Mouse (Mus musculus) erythroblast, embryonic 14.5 days (primary cell): ENCODE data around the gene Dzip1l. TPM values are rescaled to one million over a fixed set of nuclear protein-coding genes. Genes with fewer than 3 reads are reported as not detected.

Experiments
- H3K27me3 ChIP-seq: 2 replicates; pipeline ENCODE4 v1.6.1; 2012; ENCODE audit warnings: inconsistent platforms; ENCODE audit not compliant: control insufficient read depth
- H3K36me3 ChIP-seq: 2 replicates; pipeline ENCODE4 v1.6.1; 2012; ENCODE audit warnings: mild to moderate bottlenecking, inconsistent platforms; ENCODE audit not compliant: control insufficient read depth
- H3K4me1 ChIP-seq: 2 replicates; pipeline ENCODE4 v1.6.1; 2012; ENCODE audit warnings: inconsistent platforms; ENCODE audit not compliant: control insufficient read depth
- H3K4me3 ChIP-seq: replicated peaks from 2 replicates; pipeline ENCODE3; 2012; ENCODE audit warnings: moderate library complexity, mild to moderate bottlenecking, inconsistent platforms
- H3K9me3 ChIP-seq: 2 replicates; pipeline ENCODE4 v1.6.1; 2012; ENCODE audit warnings: low read length, inconsistent platforms, mixed read lengths; ENCODE audit not compliant: control insufficient read depth
- GATA1 ChIP-seq: IDR thresholded peaks from 2 replicates; pipeline ENCODE4 v1.6.1; 2012; ENCODE audit warnings: low read length, inconsistent platforms, mixed read lengths
- TAL1 ChIP-seq: IDR thresholded peaks from 3 replicates; pipeline ENCODE4 v1.6.1; 2012; ENCODE audit warnings: low read length, inconsistent platforms, mixed read lengths
- polyA plus RNA-seq: library from polyadenylated mRNA; stranded (reverse); fragments of >175 nt; gene quantifications from 2 replicates; pipeline ENCODE4 v1.2.3, GENCODE M21; 2012

The Dzip1l gene
- polyA plus RNA-seq, 1 experiment: 0.02 TPM

GRCm38 (mm10) chr9:99702215-99702614, 72.9 kb downstream of the Dzip1l start:
- H3K4me1 ChIP-seq: no peaks in the 10 kb centered on the region
- H3K27me3 ChIP-seq: no peaks in the 10 kb centered on the region
- TF ChIP-seq TAL1 (no peak), GATA1 (no peak)
- peaks cover 3% of the 10 kb centered on the region; the same call in 1 of the 2 replicates for H3K9me3 ChIP-seq
- no peaks in the 10 kb centered on the region for H3K36me3 ChIP-seq
- no peak overlapping the region for H3K4me3 ChIP-seq

- peaks cover 2% of the 10 kb centered on the region; the same call in 1 of the 2 replicates for H3K9me3 ChIP-seq
- no peaks in the 10 kb centered on the region for H3K36me3 ChIP-seq
- TF ChIP-seq GATA1 (no peak), TAL1 (no peak)
- no peaks in the 10 kb centered on the region for H3K4me1 ChIP-seq
- H3K27me3 ChIP-seq: no peaks in the 10 kb centered on the region
- no peak overlapping the region for H3K4me3 ChIP-seq
Observed at GRCm38 (mm10) chr9:99703711-99704110, 74.4 kb downstream of the Dzip1l start.

- Histone ChIP-seq H3K27me3 (no peaks in the 10 kb centered on the region), H3K4me3 (no peak overlapping the region), H3K36me3 (no peaks in the 10 kb centered on the region), H3K9me3 (peaks cover 5% of the 10 kb centered on the region; the same call in 1 of the 2 replicates), H3K4me1 (no peaks in the 10 kb centered on the region)
- TF ChIP-seq TAL1 (no peak), GATA1 (no peak)
Observed at GRCm38 (mm10) chr9:99706264-99706663, 77.0 kb downstream of the Dzip1l start.

GRCm38 (mm10) chr9:99707425-99708126, 78.3 kb downstream of the Dzip1l start:
- H3K9me3 ChIP-seq: peaks cover 5% of the 10 kb centered on the region; the same call in 1 of the 2 replicates
- TF ChIP-seq GATA1: no peak
- no peak for TF ChIP-seq TAL1
- H3K36me3 ChIP-seq: no peaks in the 10 kb centered on the region
- H3K4me3 ChIP-seq: no peak overlapping the region
- H3K27me3 ChIP-seq: no peaks in the 10 kb centered on the region
- H3K4me1 ChIP-seq: no peaks in the 10 kb centered on the region

GRCm38 (mm10) chr9:99709588-99710248, 80.4 kb downstream of the Dzip1l start:
- H3K4me3 ChIP-seq: no peak overlapping the region
- no peaks in the 10 kb centered on the region for H3K36me3 ChIP-seq
- no peaks in the 10 kb centered on the region for H3K27me3 ChIP-seq
- TF ChIP-seq GATA1 (no peak), TAL1 (no peak)
- H3K4me1 ChIP-seq: no peaks in the 10 kb centered on the region
- peaks cover 5% of the 10 kb centered on the region; the same call in 1 of the 2 replicates for H3K9me3 ChIP-seq

GRCm38 (mm10) chr9:99710297-99710696, 81.0 kb downstream of the Dzip1l start:
- no peak for TF ChIP-seq TAL1
- TF ChIP-seq GATA1: no peak
- Histone ChIP-seq H3K9me3 (peaks cover 5% of the 10 kb centered on the region; the same call in 1 of the 2 replicates), H3K27me3 (no peaks in the 10 kb centered on the region), H3K4me1 (no peaks in the 10 kb centered on the region), H3K36me3 (no peaks in the 10 kb centered on the region), H3K4me3 (no peak overlapping the region)

GRCm38 (mm10) chr9:99717134-99717533, 87.8 kb downstream of the Dzip1l start, which contains the start of gene Cldn18:
TSS of gene Cldn18 (minus strand) at chr9:99717267.
- peaks cover 6% of the 10 kb centered on the region for H3K9me3 ChIP-seq
- H3K36me3 ChIP-seq: no peaks in the 10 kb centered on the region
- TF ChIP-seq TAL1: no peak
- no peak for TF ChIP-seq GATA1
- H3K27me3 ChIP-seq: no peaks in the 10 kb centered on the region
- no peaks in the 10 kb centered on the region for H3K4me1 ChIP-seq
- H3K4me3 ChIP-seq: no peak within 1 kb of the TSS

Other genes starting within 250 kb of the Dzip1l start
- gene Mras, start 192.1 kb upstream of the Dzip1l start, polyA plus RNA-seq: 0.01 TPM in 1 of 2 replicates, not detected in the other
- gene Nme9, start 178.0 kb upstream of the Dzip1l start, polyA plus RNA-seq: not detected in 2 replicates
- gene Armc8, start 60.6 kb upstream of the Dzip1l start, polyA plus RNA-seq: 0.19 and 0.24 TPM in 2 replicates
- gene Dbr1, start 53.7 kb upstream of the Dzip1l start, polyA plus RNA-seq: 2.1 TPM in 2 replicates
- gene A4gnt, start 17.0 kb upstream of the Dzip1l start, polyA plus RNA-seq: not detected in 2 replicates
- gene Cldn18, start 87.8 kb downstream of the Dzip1l start, polyA plus RNA-seq: not detected in 2 replicates
- gene Sox14, start 246.7 kb downstream of the Dzip1l start, polyA plus RNA-seq: not detected in 2 replicates